Mouse (Mus musculus): ENCODE data around the gene Kcnk6. TPM values are rescaled to one million over a fixed set of nuclear protein-coding genes. Genes with fewer than 3 reads are reported as not detected.

Kcnk6 gene
- polyA plus RNA-seq, 1 experiment from 2014 or later: 1.5 TPM

DNA sequence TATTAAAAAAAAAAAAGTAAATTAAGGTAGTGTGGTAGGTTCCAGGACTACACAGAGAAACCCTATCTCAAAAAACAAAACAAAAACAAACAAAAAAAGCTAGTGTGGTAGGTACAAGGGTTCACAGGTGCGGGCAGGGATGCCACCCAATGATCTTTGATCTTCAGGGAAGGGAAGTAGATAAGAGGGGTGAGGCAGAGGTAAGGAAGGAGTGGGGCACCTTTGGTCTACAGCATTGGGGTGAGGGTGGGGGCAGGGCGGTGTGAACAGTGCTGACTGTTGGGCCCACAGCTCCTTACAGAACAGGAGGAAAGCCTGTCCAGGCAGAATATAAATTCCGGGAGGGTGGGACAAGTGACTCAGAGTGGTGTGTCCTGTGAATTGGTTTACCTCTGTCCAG lies 18.9 kb upstream of the Kcnk6 start:
- TF ChIP-seq CTCF (IDR thresholded peaks at IDR 0.05; ENCODE audit: low read depth): no peak
- Histone ChIP-seq H3K4me2 (replicated peaks; ENCODE audit: low read depth) (peak overlapping the region; percentile 21; the same call in 1 of the 2 replicates), H3K36me3 (ENCODE audit: control insufficient read depth, insufficient read depth) (peaks cover 19% of the 10 kb centered on the region; the same call in 1 of the 2 replicates), H3K9ac (ENCODE audit: low read depth, low read length) (no peak overlapping the region), H3K4me1 (replicated peaks; ENCODE audit: control insufficient read depth, insufficient read depth, low read length) (peaks cover 29% of the 10 kb centered on the region; the same call in 1 of the 2 replicates), H3K4me3 (ENCODE audit: low read depth, low read length) (no peak overlapping the region), H3K9me3 (ENCODE audit: control insufficient read depth) (no peaks in the 10 kb centered on the region), H3K27me3 (replicated peaks; ENCODE audit: control insufficient read depth, insufficient read depth, low read length) (no peaks in the 10 kb centered on the region), H3K27ac (ENCODE audit: low read depth, low read length) (peak overlapping the region; percentile 95)
- 36% methylated on average over 3 of the region's 3 CpGs for WGBS
- ATAC-seq: peak; percentile 78

DNA sequence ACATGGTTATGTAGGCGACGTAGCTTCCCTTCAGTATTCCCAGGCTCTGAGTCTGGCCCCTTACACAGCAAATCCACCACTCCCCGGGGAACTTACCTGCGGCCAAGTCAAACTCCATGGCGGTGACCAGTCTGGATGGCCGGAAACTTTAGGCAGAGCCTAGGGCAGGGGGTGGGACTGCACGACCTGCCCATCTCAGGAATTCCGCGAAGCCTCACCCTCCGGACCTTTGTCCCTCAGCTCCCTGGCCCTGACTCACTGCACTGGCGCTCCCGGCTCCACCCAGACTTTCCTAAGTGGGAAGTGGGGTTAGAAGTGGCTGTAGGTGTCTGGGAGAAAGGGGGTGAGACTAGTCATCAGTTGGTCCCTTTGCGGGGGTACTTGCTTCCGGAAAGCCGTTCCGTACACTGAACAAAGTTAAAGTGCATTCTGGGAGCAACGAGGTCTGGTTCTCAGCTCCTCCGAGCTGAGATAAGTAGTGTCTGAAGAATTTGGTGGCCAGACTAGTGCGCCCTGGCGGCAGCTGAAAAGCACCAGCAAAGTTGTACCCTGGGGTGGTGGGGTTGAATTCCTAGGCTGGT lies 16.0 kb upstream of the Kcnk6 start, which contains the start of gene 2200002D01Rik:
Gene 2200002D01Rik (minus strand): TSS at position 206 of the 581 bp plus-strand sequence.
- ATAC-seq: peak; percentile 76
- H3K9me3 ChIP-seq (ENCODE audit: control insufficient read depth): no peaks in the 10 kb centered on the region
- peaks cover 16% of the 10 kb centered on the region; the same call in 1 of the 2 replicates for H3K4me1 ChIP-seq (replicated peaks; ENCODE audit: control insufficient read depth, insufficient read depth, low read length)
- peak within 1 kb of the TSS; percentile 57 for H3K4me3 ChIP-seq (ENCODE audit: low read depth, low read length)
- H3K27me3 ChIP-seq (replicated peaks; ENCODE audit: control insufficient read depth, insufficient read depth, low read length): no peaks in the 10 kb centered on the region
- peak; percentile 57 for TF ChIP-seq CTCF (IDR thresholded peaks at IDR 0.05; ENCODE audit: low read depth)
- H3K9ac ChIP-seq (ENCODE audit: low read depth, low read length): peak within 1 kb of the TSS; percentile 70
- H3K36me3 ChIP-seq (ENCODE audit: control insufficient read depth, insufficient read depth): peaks cover 18% of the 10 kb centered on the region; the same call in 1 of the 2 replicates
- WGBS: 27% methylated on average over 20 of the region's 20 CpGs
- H3K27ac ChIP-seq (ENCODE audit: low read depth, low read length): peak within 1 kb of the TSS; percentile 97
- H3K4me2 ChIP-seq (replicated peaks; ENCODE audit: low read depth): peak within 1 kb of the TSS; percentile 67

DNA sequence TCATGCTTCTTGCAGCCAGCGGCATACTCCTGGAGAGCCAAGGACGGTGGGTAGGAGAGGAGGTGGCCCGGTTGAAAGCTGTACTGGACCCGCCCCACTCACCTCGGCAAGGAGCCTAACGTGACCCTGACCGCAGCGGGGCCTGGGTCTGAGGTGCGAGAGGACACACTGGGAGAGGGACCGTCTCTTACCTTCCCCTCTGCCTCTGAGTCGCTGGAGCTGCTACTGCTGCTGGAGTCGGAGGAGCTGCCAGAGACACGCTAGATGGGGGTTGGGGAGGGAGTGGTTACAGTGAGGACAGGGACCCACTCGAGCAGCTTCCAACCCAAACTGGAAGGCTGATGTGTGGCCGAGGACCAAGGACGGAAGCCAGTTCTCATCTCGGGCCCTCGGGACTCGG lies 15.4 kb upstream of the Kcnk6 start:
- Histone ChIP-seq H3K36me3 (ENCODE audit: control insufficient read depth, insufficient read depth) (peaks cover 18% of the 10 kb centered on the region; the same call in 1 of the 2 replicates), H3K27ac (ENCODE audit: low read depth, low read length) (peak overlapping the region; percentile 97), H3K4me1 (replicated peaks; ENCODE audit: control insufficient read depth, insufficient read depth, low read length) (peaks cover 15% of the 10 kb centered on the region; the same call in 1 of the 2 replicates), H3K4me3 (ENCODE audit: low read depth, low read length) (peak overlapping the region; percentile 57), H3K9ac (ENCODE audit: low read depth, low read length) (peak overlapping the region; percentile 70), H3K4me2 (replicated peaks; ENCODE audit: low read depth) (peak overlapping the region; percentile 67), H3K9me3 (ENCODE audit: control insufficient read depth) (no peaks in the 10 kb centered on the region), H3K27me3 (replicated peaks; ENCODE audit: control insufficient read depth, insufficient read depth, low read length) (no peaks in the 10 kb centered on the region)
- 26% methylated on average over 19 of the region's 19 CpGs for WGBS
- ATAC-seq: no peak
- TF ChIP-seq CTCF (IDR thresholded peaks at IDR 0.05; ENCODE audit: low read depth): no peak

DNA sequence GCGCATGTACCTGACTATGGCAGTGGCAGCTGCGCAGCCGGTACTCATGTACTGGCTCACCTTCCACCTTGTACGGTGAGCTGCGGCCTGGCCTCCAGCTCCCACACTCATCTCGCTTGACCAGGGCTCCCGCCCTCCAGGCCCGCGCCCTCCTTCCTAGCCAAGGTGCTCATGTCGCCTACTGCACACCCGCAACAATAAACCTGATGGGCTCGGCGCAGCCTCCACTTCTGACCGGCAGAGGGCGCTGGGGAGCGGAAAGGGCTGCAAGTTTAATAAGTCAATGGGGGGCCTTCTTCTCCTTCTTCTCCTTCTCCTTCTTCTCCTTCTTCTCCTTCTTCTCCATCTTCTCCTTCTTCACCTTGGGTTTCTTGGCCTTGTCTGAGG lies 15.0 kb upstream of the Kcnk6 start:
- H3K27ac ChIP-seq (ENCODE audit: low read depth, low read length): peak overlapping the region; percentile 97

DNA sequence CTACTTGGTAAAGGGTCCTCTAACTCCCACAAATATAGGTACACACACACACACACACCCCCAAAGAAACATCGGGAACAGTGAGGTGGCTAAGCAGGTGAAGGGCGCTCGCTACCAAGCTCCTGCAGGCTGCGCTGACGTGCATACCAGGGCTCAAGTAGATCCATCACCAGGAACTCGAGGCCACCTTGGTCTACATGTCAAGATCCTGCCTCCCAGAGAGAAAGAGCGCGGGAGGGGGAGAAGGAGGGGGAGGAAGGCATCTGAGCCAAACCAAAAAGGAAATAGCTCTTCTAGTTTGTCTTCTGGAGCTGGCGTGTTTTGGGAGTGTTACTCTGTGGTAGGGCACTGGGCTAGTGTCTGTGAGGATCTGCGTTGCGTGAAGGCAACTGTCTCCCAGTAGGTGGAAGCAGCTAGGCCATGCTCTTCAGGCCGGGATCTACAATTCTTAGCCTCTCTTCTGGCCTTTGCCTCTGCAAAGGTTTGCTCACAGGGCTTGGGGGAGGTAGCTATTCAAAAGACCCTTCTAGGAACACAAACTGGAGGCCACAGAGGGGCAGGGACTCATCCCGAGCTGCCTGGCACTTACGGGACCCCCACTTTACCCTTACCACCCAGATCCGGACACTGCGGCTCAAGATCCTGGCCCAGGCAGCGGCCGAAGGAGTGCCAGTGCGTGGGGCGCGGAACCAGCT lies 14.5 kb upstream of the Kcnk6 start:
- peak overlapping the region; percentile 97 for H3K27ac ChIP-seq (ENCODE audit: low read depth, low read length)
- no peaks in the 10 kb centered on the region for H3K27me3 ChIP-seq (replicated peaks; ENCODE audit: control insufficient read depth, insufficient read depth, low read length)
- H3K9me3 ChIP-seq (ENCODE audit: control insufficient read depth): no peaks in the 10 kb centered on the region
- 57% methylated on average over 21 of the region's 21 CpGs for WGBS
- peaks cover 18% of the 10 kb centered on the region; the same call in 1 of the 2 replicates for H3K36me3 ChIP-seq (ENCODE audit: control insufficient read depth, insufficient read depth)
- no peak for ATAC-seq
- H3K4me2 ChIP-seq (replicated peaks; ENCODE audit: low read depth): peak overlapping the region; percentile 67
- H3K9ac ChIP-seq (ENCODE audit: low read depth, low read length): peak overlapping the region; percentile 70
- no peak for TF ChIP-seq CTCF (IDR thresholded peaks at IDR 0.05; ENCODE audit: low read depth)
- peak overlapping the region; percentile 57 for H3K4me3 ChIP-seq (ENCODE audit: low read depth, low read length)
- peaks cover 10% of the 10 kb centered on the region; the same call in 1 of the 2 replicates for H3K4me1 ChIP-seq (replicated peaks; ENCODE audit: control insufficient read depth, insufficient read depth, low read length)

More for the DNA sequence above, 15.0 kb upstream of the Kcnk6 start:
- Histone ChIP-seq H3K36me3 (ENCODE audit: control insufficient read depth, insufficient read depth) (peaks cover 18% of the 10 kb centered on the region; the same call in 1 of the 2 replicates), H3K4me1 (replicated peaks; ENCODE audit: control insufficient read depth, insufficient read depth, low read length) (peaks cover 15% of the 10 kb centered on the region; the same call in 1 of the 2 replicates), H3K9ac (ENCODE audit: low read depth, low read length) (peak overlapping the region; percentile 70), H3K9me3 (ENCODE audit: control insufficient read depth) (no peaks in the 10 kb centered on the region), H3K4me3 (ENCODE audit: low read depth, low read length) (peak overlapping the region; percentile 57), H3K27me3 (replicated peaks; ENCODE audit: control insufficient read depth, insufficient read depth, low read length) (no peaks in the 10 kb centered on the region), H3K4me2 (replicated peaks; ENCODE audit: low read depth) (peak overlapping the region; percentile 67)
- ATAC-seq: no peak
- peak; percentile 97 for TF ChIP-seq CTCF (IDR thresholded peaks at IDR 0.05; ENCODE audit: low read depth)
- 25% methylated on average over 16 of the region's 16 CpGs for WGBS

GRCm38 (mm10) chr7:29246015-29246414 lies 13.7 kb upstream of the Kcnk6 start:
- no peaks in the 10 kb centered on the region for H3K27me3 ChIP-seq (replicated peaks; ENCODE audit: control insufficient read depth, insufficient read depth, low read length)
- WGBS: 63% methylated on average over 5 of the region's 5 CpGs
- H3K36me3 ChIP-seq (ENCODE audit: control insufficient read depth, insufficient read depth): peaks cover 18% of the 10 kb centered on the region; the same call in 1 of the 2 replicates
- H3K9ac ChIP-seq (ENCODE audit: low read depth, low read length): no peak overlapping the region
- no peak for TF ChIP-seq CTCF (IDR thresholded peaks at IDR 0.05; ENCODE audit: low read depth)
- peak overlapping the region; percentile 28; the same call in 1 of the 2 replicates for H3K27ac ChIP-seq (ENCODE audit: low read depth, low read length)
- H3K4me3 ChIP-seq (ENCODE audit: low read depth, low read length): no peak overlapping the region
- H3K9me3 ChIP-seq (ENCODE audit: control insufficient read depth): no peaks in the 10 kb centered on the region
- H3K4me2 ChIP-seq (replicated peaks; ENCODE audit: low read depth): peak overlapping the region; percentile 67
- ATAC-seq: no peak
- H3K4me1 ChIP-seq (replicated peaks; ENCODE audit: control insufficient read depth, insufficient read depth, low read length): peaks cover 6% of the 10 kb centered on the region; the same call in 1 of the 2 replicates

Measured in intestine, postnatal 0 days (tissue).